13 mouse cellular contexts compared by ENCODE assay signal in the genomic region with DNA sequence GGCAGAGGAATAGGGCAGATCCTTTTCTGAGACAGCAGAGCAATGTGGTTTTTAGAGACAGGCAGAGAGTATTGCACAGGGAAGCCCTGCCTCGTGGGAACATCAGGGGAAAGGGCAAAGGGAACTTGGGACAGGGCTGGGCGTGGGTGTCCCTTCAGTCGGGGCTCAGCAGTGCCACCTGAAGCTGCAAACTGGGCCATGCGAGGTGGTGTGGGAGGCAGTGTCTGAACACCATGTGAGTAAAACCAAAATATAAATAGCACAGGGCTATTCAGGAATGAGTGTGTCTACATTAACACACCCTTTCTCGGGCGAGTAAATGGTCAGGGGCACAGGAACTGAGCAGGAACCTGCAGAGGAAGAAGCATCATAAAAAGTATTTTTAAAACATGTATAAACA.
DNase-seq lines count a peak whose midpoint lies in the region; ATAC-seq and TF ChIP-seq lines count a peak whose summit lies in the region.
"Had no signal": no experiment of that assay in that cellular context is flagged by ENCODE, and none has a peak within 500 bp of the region (broad histone marks: within the 10 kb centered on the region; RNA-seq: fewer than 3 reads in every experiment).

No protein-coding gene starts in this region.

- peaks cover 3% of the 10 kb centered on the region for H3K9me3 ChIP-seq in heart, embryonic 11.5 days (replicated peaks; ENCODE audit: control insufficient read depth, low read length)
- H3K9me3 ChIP-seq in midbrain, embryonic 15.5 days = no peaks in the 10 kb centered on the region
- no peaks in the 10 kb centered on the region for H3K9me3 ChIP-seq in midbrain, postnatal 0 days (ENCODE audit: low read length)
- peaks cover 10% of the 10 kb centered on the region; the same call in 1 of the 2 replicates for H3K9me3 ChIP-seq in heart, embryonic 12.5 days (replicated peaks)
- no peaks in the 10 kb centered on the region for H3K9me3 ChIP-seq in midbrain, embryonic 16.5 days (replicated peaks; ENCODE audit: control insufficient read depth, low read length, poor library complexity, severe bottlenecking)
- H3K9me3 ChIP-seq: limb, embryonic 15.5 days had no signal

- H3K4me1 ChIP-seq in heart, embryonic 11.5 days (ENCODE audit: control insufficient read depth, insufficient read depth, low read length) = peaks cover 5% of the 10 kb centered on the region
- peaks cover 11% of the 10 kb centered on the region for H3K4me1 ChIP-seq in midbrain, embryonic 15.5 days
- no peaks in the 10 kb centered on the region for H3K4me1 ChIP-seq in midbrain, postnatal 0 days (ENCODE audit: insufficient read depth, low read length)
- H3K4me1 ChIP-seq in heart, embryonic 12.5 days (replicated peaks) = peaks cover 17% of the 10 kb centered on the region
- peaks cover 9% of the 10 kb centered on the region; the same call in 1 of the 2 replicates for H3K4me1 ChIP-seq in midbrain, embryonic 16.5 days (ENCODE audit: control insufficient read depth, insufficient read depth, low read length)
- H3K4me1 ChIP-seq: megakaryocyte, embryonic 14.5 days had no signal

- ATAC-seq in heart, embryonic 11.5 days (replicated peaks; ENCODE audit: insufficient number of reproducible peaks, low FRiP score, low TSS enrichment) = no peak
- ATAC-seq in midbrain, embryonic 15.5 days (replicated peaks) = 0 out of 2 replicates have a peak, but pooled peaks have one; percentile 34
- no peak for ATAC-seq in midbrain, postnatal 0 days (ENCODE audit: low FRiP score)
- peak; percentile 42; the same call in 1 of the 2 replicates for ATAC-seq in heart, embryonic 12.5 days (ENCODE audit: insufficient number of reproducible peaks, low FRiP score)
- no peak; the same call in 1 of the 2 replicates for ATAC-seq in midbrain, embryonic 16.5 days
- ATAC-seq: activated CD4-positive, CD25-positive, alpha-beta regulatory T cell, adult 4 months had no signal

- no peak overlapping the region for H3K9ac ChIP-seq in heart, embryonic 11.5 days (ENCODE audit: low read depth, low read length)
- H3K9ac ChIP-seq in midbrain, embryonic 15.5 days = no peak overlapping the region
- H3K9ac ChIP-seq in midbrain, postnatal 0 days (replicated peaks; ENCODE audit: low read length, poor library complexity, severe bottlenecking) = no peak overlapping the region
- H3K9ac ChIP-seq in heart, embryonic 12.5 days = peak overlapping the region; percentile 54
- H3K9ac ChIP-seq in midbrain, embryonic 16.5 days (ENCODE audit: low read depth, low read length) = no peak overlapping the region
- H3K9ac ChIP-seq: embryonic facial prominence, embryonic 15.5 days; limb, embryonic 15.5 days had no signal

- no peak overlapping the region for H3K27ac ChIP-seq in heart, embryonic 11.5 days (ENCODE audit: low read depth, low read length)
- peak overlapping the region; percentile 17; the same call in 1 of the 2 replicates for H3K27ac ChIP-seq in midbrain, embryonic 15.5 days
- H3K27ac ChIP-seq in midbrain, postnatal 0 days (ENCODE audit: low read depth, low read length) = no peak overlapping the region
- H3K27ac ChIP-seq in heart, embryonic 12.5 days (ENCODE audit: poor library complexity, severe bottlenecking) = 0 out of 2 replicates have a peak overlapping the region, but pooled peaks have one; percentile 6
- peak overlapping the region; percentile 63 for H3K27ac ChIP-seq in midbrain, embryonic 16.5 days (ENCODE audit: low read length)
- H3K27ac ChIP-seq: embryonic facial prominence, embryonic 15.5 days; limb, embryonic 15.5 days had no signal

- DNase-seq in heart, adult 11 months = peak; percentile 95
- no peak for DNase-seq in midbrain, postnatal 0 days (ENCODE audit: low spot score)
- no peak for DNase-seq in urinary bladder, postnatal 4 days (ENCODE audit: low spot score in 2 of 2)
- DNase-seq in adrenal gland, postnatal 4 days (ENCODE audit: low spot score in 2 of 2) = no peak
- DNase-seq: cerebellum, adult 8-10 months had no signal

- no peaks in the 10 kb centered on the region for H3K27me3 ChIP-seq in heart, embryonic 11.5 days (ENCODE audit: control insufficient read depth, insufficient read depth, low read length)
- H3K27me3 ChIP-seq in midbrain, embryonic 15.5 days (replicated peaks) = no peaks in the 10 kb centered on the region
- H3K27me3 ChIP-seq in midbrain, postnatal 0 days (ENCODE audit: insufficient read depth, low read length) = no peaks in the 10 kb centered on the region
- no peaks in the 10 kb centered on the region for H3K27me3 ChIP-seq in heart, embryonic 12.5 days (replicated peaks)
- H3K27me3 ChIP-seq in midbrain, embryonic 16.5 days (ENCODE audit: control insufficient read depth, insufficient read depth, low read depth, low read length) = no peaks in the 10 kb centered on the region
- H3K27me3 ChIP-seq: embryonic facial prominence, embryonic 15.5 days; limb, embryonic 15.5 days; megakaryocyte, embryonic 14.5 days had no signal

- 34% methylated on average over 6 of the region's 6 CpGs for WGBS in heart, embryonic 11.5 days (ENCODE audit: insufficient replicate concordance)
- 74% methylated on average over 6 of the region's 6 CpGs for WGBS in midbrain, embryonic 15.5 days
- 61% methylated on average over 6 of the region's 6 CpGs for whole genome bisulfite sequencing in midbrain, postnatal 0 days
- WGBS in heart, embryonic 12.5 days = 35% methylated on average over 6 of the region's 6 CpGs
- 69% methylated on average over 6 of the region's 6 CpGs for WGBS in midbrain, embryonic 16.5 days

- H3K4me2 ChIP-seq in heart, embryonic 11.5 days = no peak overlapping the region
- H3K4me2 ChIP-seq in midbrain, embryonic 15.5 days = peak overlapping the region; percentile 20; the same call in 1 of the 2 replicates
- H3K4me2 ChIP-seq in midbrain, postnatal 0 days (ENCODE audit: low read depth, low read length, poor library complexity, severe bottlenecking) = no peak overlapping the region
- peak overlapping the region; percentile 14 for H3K4me2 ChIP-seq in heart, embryonic 12.5 days
- 0 out of 2 replicates have a peak overlapping the region, but pooled peaks have one; percentile 21 for H3K4me2 ChIP-seq in midbrain, embryonic 16.5 days (ENCODE audit: low read length)
- H3K4me2 ChIP-seq: embryonic facial prominence, embryonic 15.5 days; limb, embryonic 15.5 days had no signal

- TF ChIP-seq CTCF in midbrain, postnatal 0 days (IDR thresholded peaks at IDR 0.05) = no peak; the same call in 1 of the 2 replicates

- H3K36me3 ChIP-seq in heart, embryonic 11.5 days (ENCODE audit: control insufficient read depth, insufficient read depth, low read length) = no peaks in the 10 kb centered on the region
- 0 out of 2 replicates have a peak, but pooled peaks cover 3% of the 10 kb centered on the region for H3K36me3 ChIP-seq in midbrain, embryonic 15.5 days (replicated peaks)
- H3K36me3 ChIP-seq in midbrain, postnatal 0 days (ENCODE audit: insufficient read depth, low read length) = no peaks in the 10 kb centered on the region
- H3K36me3 ChIP-seq in heart, embryonic 12.5 days = peaks cover 2% of the 10 kb centered on the region; the same call in 1 of the 2 replicates
- H3K36me3 ChIP-seq in midbrain, embryonic 16.5 days (ENCODE audit: control insufficient read depth, insufficient read depth, low read length) = no peaks in the 10 kb centered on the region; the same call in 1 of the 2 replicates
- H3K36me3 ChIP-seq: embryonic facial prominence, embryonic 15.5 days; limb, embryonic 15.5 days had no signal

- H3K4me3 ChIP-seq in heart, embryonic 11.5 days (ENCODE audit: low read depth, low read length) = no peak overlapping the region
- no peak overlapping the region for H3K4me3 ChIP-seq in midbrain, embryonic 15.5 days
- H3K4me3 ChIP-seq in midbrain, postnatal 0 days (ENCODE audit: low read depth, low read length) = no peak overlapping the region
- H3K4me3 ChIP-seq in heart, embryonic 12.5 days = no peak overlapping the region
- no peak overlapping the region for H3K4me3 ChIP-seq in midbrain, embryonic 16.5 days (ENCODE audit: low read depth, low read length)
- H3K4me3 ChIP-seq: embryonic facial prominence, embryonic 15.5 days; limb, embryonic 15.5 days; megakaryocyte, embryonic 14.5 days had no signal

Comparison
In these comparisons a context has a peak if more than half of its experiments do, and no peak if none do; other contexts are left out.
1. ATAC-seq: peak in midbrain, embryonic 15.5 days (single experiment) and heart, embryonic 12.5 days (single experiment); none in heart, embryonic 11.5 days (single experiment), midbrain, postnatal 0 days (single experiment) and midbrain, embryonic 16.5 days (single experiment).
2. H3K27ac ChIP-seq: peak in midbrain, embryonic 15.5 days (single experiment), heart, embryonic 12.5 days (single experiment) and midbrain, embryonic 16.5 days (single experiment); none in heart, embryonic 11.5 days (single experiment) and midbrain, postnatal 0 days (single experiment).
3. H3K4me2 ChIP-seq: peak in midbrain, embryonic 15.5 days (single experiment), heart, embryonic 12.5 days (single experiment) and midbrain, embryonic 16.5 days (single experiment); none in heart, embryonic 11.5 days (single experiment) and midbrain, postnatal 0 days (single experiment).